Mouse (Mus musculus): ENCODE results near the gene Polr3c. TPM values are rescaled to one million over a fixed set of nuclear protein-coding genes. Genes with fewer than 3 reads are reported as not detected.
A peak's percentile ranks its signal among the peaks of the same experiment; 100 is the strongest.
"Not testable (repeated sequence)": the region's sequence is repeated elsewhere in the genome, so short reads cannot be mapped to it uniquely, and the experiment has no call there.

Gene Polr3c
- total RNA-seq, 2 experiments from 2014 or later: 11.3 to 12.8 TPM

GRCm38 (mm10) chr3:96715854-96716253, 11.6 kb downstream of the Polr3c start:
- ATAC-seq (replicated peaks; ENCODE audit: low FRiP score, poor library complexity, severe bottlenecking): no peak

- no peak for ATAC-seq (replicated peaks; ENCODE audit: low FRiP score, poor library complexity, severe bottlenecking)
Observed at GRCm38 (mm10) chr3:96714286-96714685, 13.1 kb downstream of the Polr3c start.

GRCm38 (mm10) chr3:96708684-96709064, 18.8 kb downstream of the Polr3c start:
- ATAC-seq (replicated peaks; ENCODE audit: low FRiP score, poor library complexity, severe bottlenecking): no peak

- peak; percentile 85 for ATAC-seq (replicated peaks; ENCODE audit: low FRiP score, poor library complexity, severe bottlenecking)
Observed at GRCm38 (mm10) chr3:96707903-96708683, 19.3 kb downstream of the Polr3c start, which contains the start of gene Nudt17. Gene Nudt17 (minus strand): TSS chr3:96708562.

GRCm38 (mm10) chr3:96706984-96707383, 20.4 kb downstream of the Polr3c start:
- ATAC-seq (replicated peaks; ENCODE audit: low FRiP score, poor library complexity, severe bottlenecking): no peak

- no peak for ATAC-seq (replicated peaks; ENCODE audit: low FRiP score, poor library complexity, severe bottlenecking)
Observed at GRCm38 (mm10) chr3:96706217-96706616, 21.2 kb downstream of the Polr3c start.

- no peak for ATAC-seq (replicated peaks; ENCODE audit: low FRiP score, poor library complexity, severe bottlenecking)
Observed at GRCm38 (mm10) chr3:96704778-96705177, 22.6 kb downstream of the Polr3c start.

GRCm38 (mm10) chr3:96701003-96701402, 26.4 kb downstream of the Polr3c start:
- ATAC-seq (replicated peaks; ENCODE audit: low FRiP score, poor library complexity, severe bottlenecking): no peak

GRCm38 (mm10) chr3:96700376-96700775, 27.1 kb downstream of the Polr3c start:
- ATAC-seq (replicated peaks; ENCODE audit: low FRiP score, poor library complexity, severe bottlenecking): no peak

GRCm38 (mm10) chr3:96698993-96699690, 28.3 kb downstream of the Polr3c start:
- no peak for ATAC-seq (replicated peaks; ENCODE audit: low FRiP score, poor library complexity, severe bottlenecking)

GRCm38 (mm10) chr3:96696766-96697732, 30.4 kb downstream of the Polr3c start:
- ATAC-seq (replicated peaks; ENCODE audit: low FRiP score, poor library complexity, severe bottlenecking): peak; percentile 86

- ATAC-seq (replicated peaks; ENCODE audit: low FRiP score, poor library complexity, severe bottlenecking): peak; percentile 72
Observed at GRCm38 (mm10) chr3:96696198-96696765, 31.1 kb downstream of the Polr3c start, which contains the start of gene Pias3. Gene Pias3 (plus strand): TSS chr3:96696384.

- no peak for ATAC-seq (replicated peaks; ENCODE audit: low FRiP score, poor library complexity, severe bottlenecking)
Observed at GRCm38 (mm10) chr3:96693579-96693978, 33.8 kb downstream of the Polr3c start.

GRCm38 (mm10) chr3:96692506-96692905, 34.9 kb downstream of the Polr3c start:
- ATAC-seq (replicated peaks; ENCODE audit: low FRiP score, poor library complexity, severe bottlenecking): no peak

- no peak for ATAC-seq (replicated peaks; ENCODE audit: low FRiP score, poor library complexity, severe bottlenecking)
Observed at GRCm38 (mm10) chr3:96690298-96690697, 37.1 kb downstream of the Polr3c start.

GRCm38 (mm10) chr3:96688854-96689253, 38.6 kb downstream of the Polr3c start:
- no peak for ATAC-seq (replicated peaks; ENCODE audit: low FRiP score, poor library complexity, severe bottlenecking)

- not testable (repeated sequence) for ATAC-seq (replicated peaks; ENCODE audit: low FRiP score, poor library complexity, severe bottlenecking)
Observed at GRCm38 (mm10) chr3:96686057-96686456, 41.4 kb downstream of the Polr3c start.

- ATAC-seq (replicated peaks; ENCODE audit: low FRiP score, poor library complexity, severe bottlenecking): no peak
Observed at GRCm38 (mm10) chr3:96684822-96685156, 42.6 kb downstream of the Polr3c start.

GRCm38 (mm10) chr3:96684151-96684821, 43.1 kb downstream of the Polr3c start:
- ATAC-seq (replicated peaks; ENCODE audit: low FRiP score, poor library complexity, severe bottlenecking): no peak
